Mouse (Mus musculus): ENCODE measurements at regions not wholly inside any gene's neighbourhood (a gene's known extent, or its start where the extent isn't known, plus 50 kb on each side); places are given as distances from the start of the nearest gene placed in this dataset.

GRCm38 (mm10) chr17:9848559-9849357 is 179.2 kb upstream of the Pabpc6 start:
- in situ Hi-C loops (cut with MboI, MseI) = no loop called here

- in situ Hi-C loops (cut with MboI, MseI) = no loop called here
Measured at GRCm38 (mm10) chr17:9845451-9846075, 176.0 kb upstream of the Pabpc6 start.

- in situ Hi-C loops (cut with MboI, MseI) = no loop called here
Measured at GRCm38 (mm10) chr17:9841103-9841502, 171.6 kb upstream of the Pabpc6 start.

- in situ Hi-C loops (cut with MboI, MseI) = no loop called here
Measured at GRCm38 (mm10) chr17:9839256-9839655, 169.7 kb upstream of the Pabpc6 start.

- in situ Hi-C loops (cut with MboI, MseI) = no loop called here
Measured at GRCm38 (mm10) chr17:9836995-9837842, 167.7 kb upstream of the Pabpc6 start.

- in situ Hi-C loops (cut with MboI, MseI) = no loop called here
Measured at GRCm38 (mm10) chr17:9829895-9830294, 160.4 kb upstream of the Pabpc6 start.

GRCm38 (mm10) chr17:9821358-9821757 is 151.8 kb upstream of the Pabpc6 start:
- in situ Hi-C loops (cut with MboI, MseI) = no loop called here

GRCm38 (mm10) chr17:9817056-9817455 is 147.5 kb upstream of the Pabpc6 start:
- in situ Hi-C loops (cut with MboI, MseI) = no loop called here

- in situ Hi-C loops (cut with MboI, MseI) = no loop called here
Measured at GRCm38 (mm10) chr17:9797069-9797468, 127.6 kb upstream of the Pabpc6 start.

GRCm38 (mm10) chr17:9796225-9796988 is 126.9 kb upstream of the Pabpc6 start:
- in situ Hi-C loops (cut with MboI, MseI) = no loop called here

GRCm38 (mm10) chr17:9778866-9779265 is 109.3 kb upstream of the Pabpc6 start:
- in situ Hi-C loops (cut with MboI, MseI) = no loop called here

- in situ Hi-C loops (cut with MboI, MseI) = no loop called here
Measured at GRCm38 (mm10) chr17:9777165-9777564, 107.6 kb upstream of the Pabpc6 start.

- in situ Hi-C loops (cut with MboI, MseI) = no loop called here
Measured at GRCm38 (mm10) chr17:9776286-9777016, 106.9 kb upstream of the Pabpc6 start.

GRCm38 (mm10) chr17:9775668-9776151 is 106.2 kb upstream of the Pabpc6 start:
- in situ Hi-C loops (cut with MboI, MseI) = no loop called here

GRCm38 (mm10) chr17:9774740-9775629 is 105.5 kb upstream of the Pabpc6 start:
- in situ Hi-C loops (cut with MboI, MseI) = no loop called here

- in situ Hi-C loops (cut with MboI, MseI) = no loop called here
Measured at GRCm38 (mm10) chr17:9773744-9774143, 104.2 kb upstream of the Pabpc6 start.

GRCm38 (mm10) chr17:9768275-9768674 is 98.8 kb upstream of the Pabpc6 start:
- in situ Hi-C loops (cut with MboI, MseI) = no loop called here

GRCm38 (mm10) chr17:9765680-9766250 is 96.2 kb upstream of the Pabpc6 start:
- in situ Hi-C loops (cut with MboI, MseI) = no loop called here

- in situ Hi-C loops (cut with MboI, MseI) = no loop called here
Measured at GRCm38 (mm10) chr17:9764701-9765359, 95.3 kb upstream of the Pabpc6 start.
